In genomic region chr2:142217371-142217770, GRCm38 (mm10) we compare ENCODE assay signal across 22 mouse cellular contexts.
"Had no signal": no experiment of that assay in that cellular context is flagged by ENCODE, and none has a peak within 500 bp of the region (broad histone marks: within the 10 kb centered on the region; RNA-seq: fewer than 3 reads in every experiment).

No protein-coding gene starts in this region.

- ATAC-seq: forebrain, postnatal 0 days; hindbrain, postnatal 0 days; intestine, embryonic 16.5 days; liver, embryonic 12.5 days had no signal

- H3K4me2 ChIP-seq: heart, embryonic 11.5 days; heart, embryonic 13.5 days; heart, embryonic 15.5 days; hindbrain, embryonic 13.5 days; hindbrain, embryonic 15.5 days; limb, embryonic 13.5 days; limb, embryonic 15.5 days; liver, embryonic 12.5 days had no signal

- H3K4me3 ChIP-seq: heart, adult 2 months; heart, embryonic 13.5 days; heart, embryonic 15.5 days; hindbrain, embryonic 13.5 days; hindbrain, embryonic 15.5 days; limb, embryonic 13.5 days; limb, embryonic 15.5 days; liver, embryonic 12.5 days had no signal

- H3K4me1 ChIP-seq: heart, embryonic 13.5 days; heart, embryonic 15.5 days; hindbrain, embryonic 13.5 days; hindbrain, embryonic 15.5 days; limb, embryonic 13.5 days; limb, embryonic 15.5 days; liver, embryonic 12.5 days had no signal

- DNase-seq: forebrain, postnatal 0 days; gastrocnemius, postnatal 14 days; gastrocnemius, postnatal 36 days; heart, adult 11 months; heart, adult 2 months; heart, postnatal 14 days; heart, postnatal 36 days; layer of hippocampus, adult 9-11 months; layer of hippocampus, postnatal 36 days; left cerebral cortex, postnatal 4 days had no signal

- H3K9ac ChIP-seq: forebrain, postnatal 0 days; heart, embryonic 13.5 days; heart, embryonic 15.5 days; hindbrain, embryonic 13.5 days; hindbrain, embryonic 15.5 days; limb, embryonic 13.5 days; limb, embryonic 15.5 days; liver, embryonic 12.5 days; liver, embryonic 14.5 days had no signal

- H3K27ac ChIP-seq: heart, adult 2 months; heart, embryonic 13.5 days; heart, embryonic 15.5 days; hindbrain, embryonic 13.5 days; hindbrain, embryonic 15.5 days; hindbrain, postnatal 0 days; kidney, postnatal 0 days; limb, embryonic 13.5 days; limb, embryonic 15.5 days; liver, embryonic 12.5 days; liver, embryonic 14.5 days had no signal

- H3K9me3 ChIP-seq: heart, embryonic 13.5 days; heart, embryonic 15.5 days; hindbrain, embryonic 13.5 days; hindbrain, embryonic 15.5 days; limb, embryonic 13.5 days; limb, embryonic 15.5 days; liver, embryonic 12.5 days had no signal

- H3K36me3 ChIP-seq: heart, embryonic 13.5 days; heart, embryonic 15.5 days; hindbrain, embryonic 13.5 days; hindbrain, embryonic 15.5 days; limb, embryonic 13.5 days; limb, embryonic 15.5 days; liver, embryonic 12.5 days had no signal

- H3K27me3 ChIP-seq: heart, embryonic 13.5 days; heart, embryonic 15.5 days; hindbrain, embryonic 13.5 days; hindbrain, embryonic 15.5 days; limb, embryonic 13.5 days; limb, embryonic 15.5 days; liver, embryonic 12.5 days had no signal
